Mouse (Mus musculus) common myeloid progenitor, adult 5-6 weeks (primary cell): Measurements from ENCODE around the gene Dhx30. TPM values are rescaled to one million over a fixed set of nuclear protein-coding genes. Genes with fewer than 3 reads are reported as not detected.
"Not testable (repeated sequence)": the region's sequence is repeated elsewhere in the genome, so short reads cannot be mapped to it uniquely, and the experiment has no call there.

ENCODE experiments used
- ATAC-seq: replicated peaks from 2 replicates; pipeline ENCODE4 v1.8.0; 2016; ENCODE audit warnings: low read depth, mild to moderate bottlenecking, moderate TSS enrichment, inconsistent platforms; ENCODE audit not compliant: poor library complexity, severe bottlenecking
- total RNA-seq: library from RNA; stranded (forward); fragments of 200-1000, 187-1606 nt; gene quantifications from 2 replicates; pipeline ENCODE4 v1.2.3, GENCODE M21; 2017

Gene Dhx30
- total RNA-seq: 56.8 and 59.2 TPM in 2 replicates

DNA sequence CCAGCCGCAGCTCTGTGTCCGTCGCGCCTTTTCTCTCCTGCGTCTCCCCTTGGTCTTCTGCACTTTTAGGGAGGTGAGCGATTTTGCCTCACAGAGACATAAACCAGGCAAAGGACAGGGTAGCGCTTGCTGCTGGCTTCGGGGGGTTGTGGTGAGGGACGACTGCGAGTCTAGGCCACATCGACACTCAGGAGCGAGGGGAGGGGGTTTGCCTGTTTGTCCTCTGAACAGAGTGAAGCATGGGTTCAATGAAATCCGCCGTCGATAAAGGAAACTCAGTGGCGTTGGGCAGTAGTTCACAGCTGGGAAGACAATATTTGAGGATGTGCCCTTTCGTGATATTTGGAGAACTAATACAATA is at the start of gene Dhx30:
Dhx30 (minus strand) TSS at position 52 of the 361 bp plus-strand sequence.
- no peak for ATAC-seq

DNA sequence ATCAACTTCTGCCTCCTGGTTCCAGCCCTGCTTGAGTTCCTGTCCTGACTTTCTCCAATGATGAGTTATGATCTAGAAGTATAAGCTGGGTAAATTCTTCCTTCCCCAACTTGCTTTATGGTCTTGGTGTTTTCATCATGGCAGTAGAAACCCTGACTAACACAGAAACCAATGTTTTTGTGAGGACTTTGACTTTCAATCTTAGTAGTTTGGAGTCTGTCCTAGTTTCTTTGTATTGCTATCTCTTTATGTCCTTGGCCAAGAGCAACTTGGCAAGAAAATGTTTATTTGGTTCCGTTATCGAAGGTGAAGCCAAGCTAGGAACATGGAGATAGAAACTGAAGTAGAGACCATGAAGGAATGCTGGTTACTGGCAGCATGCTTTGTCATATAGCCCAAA is 45.4 kb upstream of the Dhx30 start:
- ATAC-seq: no peak

DNA sequence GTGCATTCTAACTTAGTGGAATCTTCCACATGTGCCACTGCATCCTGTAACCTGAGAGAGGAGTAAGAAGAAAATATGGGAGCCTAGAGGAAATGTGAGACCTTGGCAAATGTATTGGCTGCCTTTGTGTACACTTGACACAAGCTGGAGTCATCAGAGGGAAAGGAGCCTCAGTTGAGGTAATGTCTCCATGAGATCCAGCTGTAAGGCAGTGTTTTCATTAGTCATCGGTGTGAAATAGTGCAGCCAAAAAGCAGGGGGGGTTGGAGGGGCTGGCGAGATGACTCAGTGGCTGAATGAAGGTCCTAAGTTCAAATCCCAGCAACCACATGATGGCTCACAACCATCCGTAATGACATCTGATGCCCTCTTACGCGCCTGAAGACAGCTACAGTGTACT is 44.8 kb upstream of the Dhx30 start:
- no peak for ATAC-seq

DNA sequence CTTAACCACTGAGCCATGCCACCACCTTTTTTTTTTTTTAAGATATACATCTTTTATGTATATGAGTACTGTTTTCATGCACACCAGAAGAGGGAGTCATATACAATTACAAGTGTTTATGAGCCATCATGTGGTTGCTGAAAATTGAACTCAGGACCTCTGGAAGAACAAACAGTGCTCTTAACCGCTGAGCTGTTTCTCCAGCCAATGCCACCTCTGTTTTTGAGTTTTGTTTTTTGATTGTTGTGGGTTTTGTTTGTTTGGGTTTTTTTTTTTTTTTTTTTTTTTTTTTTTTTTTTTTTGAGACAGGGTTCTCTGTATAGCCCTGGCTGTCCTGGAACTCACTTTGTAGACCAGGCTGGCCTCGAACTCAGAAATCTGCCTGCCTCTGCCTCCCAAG is 42.9 kb upstream of the Dhx30 start:
- ATAC-seq: not testable (repeated sequence)

DNA sequence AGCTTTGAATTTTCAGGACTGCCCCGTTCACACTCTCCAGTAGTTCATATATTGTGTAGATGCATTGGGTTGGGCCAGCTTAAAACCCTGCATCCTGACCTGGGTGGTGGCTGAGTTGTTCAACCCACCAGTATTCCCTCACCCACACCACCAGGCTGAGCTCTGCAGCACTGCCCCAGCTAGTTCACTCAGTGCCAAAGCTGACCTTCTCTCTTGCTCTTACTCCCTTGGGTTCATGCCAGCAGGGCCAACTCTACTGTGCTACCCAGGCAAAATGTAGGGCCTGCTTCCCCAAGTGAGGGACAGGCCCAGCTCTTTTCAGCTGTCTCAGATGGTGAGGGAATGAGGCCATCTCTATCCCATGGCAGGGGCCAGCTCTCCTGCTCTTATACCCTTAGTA is 41.4 kb upstream of the Dhx30 start:
- ATAC-seq: no peak

DNA sequence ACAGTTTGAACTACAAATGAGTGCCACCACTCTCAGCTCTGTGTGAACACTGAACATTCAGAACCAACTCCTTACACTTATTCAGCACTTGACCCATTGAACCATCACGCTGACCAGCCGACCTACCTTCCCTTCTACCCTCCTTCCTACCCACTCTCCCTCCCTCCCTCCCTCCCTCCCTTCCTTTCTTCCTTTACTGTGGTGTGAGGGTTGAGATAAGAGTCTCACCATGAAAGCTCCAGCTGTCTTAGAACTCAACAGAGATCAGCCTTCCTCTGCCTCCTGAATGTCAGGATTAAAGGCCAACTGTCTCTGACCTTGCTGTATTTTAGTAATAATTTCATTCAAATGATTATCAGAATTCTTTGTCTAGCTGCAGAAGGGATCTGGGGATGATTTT is 31.0 kb upstream of the Dhx30 start:
- ATAC-seq: no peak

DNA sequence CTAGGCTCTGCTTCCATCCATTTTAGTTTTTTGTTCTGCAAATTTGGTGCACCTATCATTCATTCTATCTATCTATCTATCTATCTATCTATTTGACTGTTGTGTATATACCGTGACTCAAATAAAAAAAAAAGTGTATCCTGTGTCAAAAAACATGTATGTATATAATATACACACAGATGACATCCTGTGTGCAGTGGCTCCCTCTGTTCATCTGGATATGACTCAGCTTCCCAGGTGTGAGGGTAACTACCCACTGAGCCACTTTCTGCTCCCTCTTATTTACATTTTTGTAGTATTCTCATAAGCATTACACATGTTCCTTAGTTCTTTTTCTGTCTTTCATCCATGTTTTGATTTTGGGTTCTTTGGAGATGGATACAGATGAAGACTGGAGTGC is 24.5 kb upstream of the Dhx30 start:
- ATAC-seq: no peak

DNA sequence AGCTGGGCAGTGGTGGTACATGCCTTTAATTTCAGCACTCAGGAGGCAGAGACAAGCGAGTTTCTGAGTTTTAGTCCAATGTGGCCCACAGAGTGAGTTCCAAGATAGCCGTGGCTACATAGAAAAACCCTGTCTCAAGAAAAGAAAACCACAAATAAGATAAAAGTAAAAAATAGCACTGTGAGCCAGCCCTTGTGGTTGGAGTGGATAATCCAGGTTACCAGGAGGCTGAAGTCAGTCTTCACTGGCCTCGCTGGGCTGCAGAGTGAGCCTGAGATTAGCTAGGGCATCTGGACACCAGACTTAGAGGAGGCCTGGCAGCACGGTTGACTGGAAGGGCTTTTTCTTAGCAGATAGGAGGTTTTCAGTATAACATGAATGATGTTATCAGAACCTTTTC is 21.5 kb upstream of the Dhx30 start:
- peak; percentile 90 for ATAC-seq

DNA sequence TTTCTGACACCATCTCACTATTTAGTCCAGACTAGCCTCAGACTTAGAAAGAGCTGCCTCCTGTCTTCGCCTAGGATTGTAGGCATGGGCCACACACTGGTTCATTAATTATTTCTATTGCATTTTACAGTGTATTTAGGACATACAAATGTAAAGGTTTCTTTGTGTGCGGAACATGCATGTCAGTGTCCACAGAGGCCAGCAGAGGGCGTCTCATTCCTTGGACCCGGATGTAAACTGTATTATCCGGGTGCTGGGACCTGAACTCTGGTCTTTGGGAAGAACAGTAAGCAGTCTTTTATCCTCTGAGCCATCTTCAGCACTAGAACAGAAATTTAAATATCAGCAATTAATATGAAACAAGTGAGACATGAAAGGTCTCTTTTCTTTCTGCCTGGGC is 16.5 kb upstream of the Dhx30 start:
- no peak for ATAC-seq

DNA sequence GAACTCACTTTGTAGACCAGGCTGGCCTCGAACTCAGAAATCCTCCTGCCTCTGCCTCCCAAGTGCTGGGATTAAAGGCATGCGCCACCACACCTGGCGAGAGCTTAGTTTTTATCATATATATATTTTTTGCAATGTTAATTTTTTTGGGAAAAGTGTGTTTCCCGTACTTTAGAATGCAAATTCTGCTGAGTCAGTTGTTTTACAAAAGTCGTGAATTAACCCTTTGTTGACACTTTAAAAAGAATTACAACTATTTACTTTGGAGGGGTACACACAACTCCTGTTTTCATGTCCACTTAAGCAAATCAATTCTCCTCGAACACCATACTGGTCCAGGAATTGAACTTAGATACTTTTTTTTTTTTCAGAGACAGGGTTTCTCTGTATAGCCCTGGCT is 15.3 kb upstream of the Dhx30 start:
- ATAC-seq: no peak

DNA sequence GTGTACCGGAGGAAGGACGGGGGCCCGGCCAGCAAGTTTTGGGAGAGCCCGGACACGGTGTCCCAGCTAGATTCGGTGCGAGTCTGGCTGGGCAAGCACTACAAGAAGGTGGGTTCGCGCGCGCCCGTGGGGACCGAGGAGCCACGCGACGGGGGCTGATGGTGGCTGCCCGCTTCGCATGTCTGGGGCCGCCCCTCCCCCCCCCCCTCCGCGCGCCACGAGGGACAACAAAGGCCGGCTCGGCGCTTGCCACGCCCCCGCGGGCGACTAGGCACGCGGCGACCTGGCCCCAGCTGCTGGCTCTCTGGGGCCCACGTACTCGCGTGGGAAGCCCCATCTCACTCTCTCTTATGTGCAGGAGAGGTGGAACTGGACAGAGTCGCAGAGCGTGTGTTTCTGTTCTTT is 14.6 kb upstream of the Dhx30 start:
- peak; percentile 20; the same call in 1 of the 2 replicates for ATAC-seq

DNA sequence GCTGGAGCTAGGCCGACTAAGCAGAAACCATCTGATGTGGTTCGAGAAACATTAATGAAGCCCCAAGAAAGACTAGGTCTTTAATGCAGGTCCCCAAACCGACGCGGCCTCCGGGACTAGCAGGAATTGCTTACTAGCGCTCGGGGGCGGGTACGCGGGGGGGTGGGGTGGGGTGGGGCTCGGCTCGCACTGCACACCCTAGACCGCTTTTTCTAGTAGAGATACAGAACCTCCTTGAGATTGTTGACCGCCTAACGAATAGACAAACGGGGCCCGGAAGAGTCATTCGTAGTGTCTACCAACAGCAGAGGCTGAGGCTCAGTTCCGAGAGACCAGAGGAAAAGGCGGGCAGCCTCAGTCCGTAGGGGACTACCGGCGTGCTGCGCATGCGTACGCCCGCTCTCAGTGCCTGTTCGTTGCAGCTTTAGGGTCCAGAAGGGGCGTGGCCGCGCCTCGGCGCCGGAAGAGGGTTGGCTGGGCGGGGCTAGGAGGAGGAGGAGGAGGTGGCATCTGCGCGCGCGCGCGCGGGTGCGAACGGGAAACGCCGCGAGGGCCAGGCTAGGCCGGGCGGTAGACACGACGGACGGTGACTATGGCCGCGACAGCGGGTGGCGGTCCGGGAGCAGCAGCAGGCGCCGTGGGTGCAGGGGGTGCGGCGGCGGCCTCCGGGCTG is 14.0 kb upstream of the Dhx30 start:
- peak; percentile 98 for ATAC-seq

DNA sequence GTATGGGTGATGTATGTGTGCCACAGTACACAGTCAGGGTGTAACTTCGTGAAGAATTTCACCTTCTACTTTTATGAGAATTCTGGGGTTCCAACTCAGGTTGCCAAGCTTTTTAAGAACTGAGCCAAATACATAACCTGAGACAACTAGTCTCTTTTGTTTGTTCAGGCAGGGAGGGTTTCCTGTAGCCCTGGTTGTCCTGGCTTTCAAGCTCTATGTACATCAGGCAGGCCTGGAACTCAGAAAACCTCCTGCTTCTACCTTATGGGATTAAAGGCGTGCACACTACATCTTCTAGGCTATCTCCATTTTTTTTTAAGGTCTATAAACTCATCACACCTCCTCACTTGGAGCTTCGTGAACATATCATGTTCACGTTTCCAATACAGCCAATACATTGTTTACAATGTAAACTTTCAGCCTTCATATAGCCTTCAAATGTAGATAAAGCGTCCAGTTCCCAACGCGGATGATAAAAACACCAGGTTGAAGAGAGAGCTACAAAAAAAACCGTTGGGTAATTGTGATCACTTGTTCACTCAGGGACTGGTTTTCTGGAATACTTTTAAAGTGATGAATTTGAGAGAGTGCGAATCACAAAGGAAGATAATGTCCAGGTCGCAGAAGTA is 13.4 kb upstream of the Dhx30 start:
- no peak for ATAC-seq

DNA sequence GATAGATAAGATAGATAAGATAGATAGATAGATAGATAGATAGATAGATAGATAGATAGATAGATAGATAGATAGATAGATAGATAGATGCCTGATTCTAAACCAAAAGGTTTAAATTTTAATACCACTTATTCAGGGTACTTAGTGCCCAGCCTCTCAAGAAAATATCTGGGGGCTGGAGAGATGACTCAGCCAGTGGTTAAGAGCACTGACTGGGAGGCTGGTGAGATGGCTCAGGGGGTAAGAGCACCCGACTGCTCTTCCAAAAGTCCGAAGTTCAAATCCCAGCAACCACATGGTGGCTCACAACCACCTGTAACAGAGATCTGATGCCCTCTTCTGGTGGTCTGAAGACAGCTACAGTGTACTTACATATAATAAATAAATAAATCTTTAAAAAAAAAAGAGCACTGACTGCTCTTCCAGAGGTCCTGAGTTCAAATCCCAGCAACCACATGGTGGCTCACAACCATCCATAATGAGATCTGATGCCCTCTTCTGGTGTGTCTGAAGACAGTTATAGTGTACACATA is 6.4 kb upstream of the Dhx30 start:
- ATAC-seq: not testable (repeated sequence)

DNA sequence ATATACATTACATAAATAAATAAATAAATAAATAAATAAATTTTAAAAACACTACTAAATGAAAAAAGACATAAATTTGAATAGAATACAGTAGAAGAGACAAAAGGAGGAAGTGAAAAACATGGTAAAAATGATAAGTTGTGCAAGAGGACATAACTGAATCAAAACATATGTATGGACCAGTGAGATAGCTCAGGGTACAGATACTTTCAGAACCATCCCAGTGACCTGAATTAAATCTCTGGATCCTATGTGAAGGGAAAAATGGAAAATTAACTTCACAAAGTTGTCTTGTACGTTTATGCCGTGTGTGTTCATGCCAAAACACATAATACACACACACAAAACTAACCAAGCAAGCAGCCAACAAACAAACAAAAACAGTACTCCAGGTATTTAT is 5.7 kb upstream of the Dhx30 start:
- 0 out of 2 replicates have a peak, but pooled peaks have one; percentile 42 for ATAC-seq

DNA sequence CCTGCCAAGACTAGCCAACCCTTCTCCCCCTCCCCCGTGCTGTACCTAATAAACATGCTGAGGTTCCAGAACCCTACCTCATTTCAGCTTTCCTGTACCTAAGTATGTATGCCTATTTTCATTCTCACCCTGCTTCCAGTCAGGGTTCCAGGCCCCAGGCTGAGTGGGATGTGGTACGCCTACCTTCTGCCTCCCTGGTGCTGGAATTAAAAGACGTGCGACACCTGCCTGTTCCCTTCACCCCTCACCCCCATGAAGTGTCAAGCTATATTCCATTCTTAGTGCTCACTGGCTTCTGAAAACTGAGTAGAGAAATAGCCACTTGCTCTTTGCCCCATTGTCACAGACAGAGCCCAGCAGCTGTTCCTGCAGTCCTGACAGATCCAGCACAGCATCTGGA is 3.8 kb upstream of the Dhx30 start:
- no peak for ATAC-seq

DNA sequence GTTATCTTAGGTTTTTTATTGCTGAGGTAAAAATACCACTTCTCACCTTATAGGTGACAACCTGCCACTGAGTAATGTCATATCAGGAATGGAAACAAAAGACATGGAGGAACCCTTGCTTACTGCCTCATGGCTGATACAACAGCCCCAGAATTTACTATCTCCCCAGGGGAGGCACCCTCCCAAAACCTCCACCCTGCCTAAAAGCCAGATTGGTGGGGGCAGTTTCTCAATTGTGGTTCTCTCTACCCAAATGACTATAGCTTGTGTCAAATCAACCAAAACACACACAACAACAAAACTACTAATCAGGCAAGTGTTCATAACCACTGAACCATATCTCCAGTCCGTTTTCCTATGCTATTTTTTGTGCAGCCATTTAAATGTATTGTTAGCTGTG is 619 bp upstream of the Dhx30 start:
- no peak for ATAC-seq

DNA sequence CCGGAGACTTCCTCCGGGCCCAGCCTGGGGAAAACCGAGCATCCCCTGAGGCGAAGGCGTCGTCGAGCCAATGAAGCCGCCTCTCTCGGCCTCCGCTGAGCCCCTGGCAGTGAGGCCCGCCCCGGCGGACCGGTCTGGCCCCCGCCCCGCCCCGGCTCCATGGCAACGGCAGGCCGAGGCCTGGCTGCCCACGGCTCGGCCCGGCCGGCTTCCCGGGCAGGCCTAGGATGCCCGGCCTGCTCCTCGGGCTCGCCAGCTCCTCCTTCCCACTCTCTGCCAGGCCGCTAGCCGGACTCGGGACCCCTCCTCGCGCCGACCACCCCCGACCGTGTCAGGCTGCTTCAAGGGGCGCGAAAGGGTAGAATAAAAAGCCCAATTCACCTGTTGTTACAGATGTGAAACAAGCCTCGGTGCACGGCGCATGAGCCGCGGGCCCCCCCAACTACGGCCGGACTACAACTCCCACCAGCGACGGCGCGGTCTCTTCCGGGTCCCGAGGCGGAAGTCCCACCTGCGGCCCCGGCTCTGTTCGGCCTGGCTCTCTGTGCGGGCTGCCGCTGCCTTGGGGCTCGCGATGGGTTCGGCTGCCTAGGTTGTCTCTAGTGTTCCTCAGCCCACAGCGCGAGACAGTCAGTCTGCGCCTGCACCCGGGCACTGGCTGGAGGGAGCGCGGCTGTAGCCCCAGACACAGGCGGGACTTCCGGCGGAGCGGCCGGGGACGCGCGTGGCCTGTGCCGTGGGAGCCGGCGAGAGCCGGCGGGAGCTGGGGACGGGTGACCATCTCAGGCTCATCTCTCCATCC is 452 bp downstream of the Dhx30 start, which contains the start of gene Smarcc1:
Smarcc1 (plus strand) TSS at position 732 of the 802 bp plus-strand sequence.
- ATAC-seq: peak; percentile 91

DNA sequence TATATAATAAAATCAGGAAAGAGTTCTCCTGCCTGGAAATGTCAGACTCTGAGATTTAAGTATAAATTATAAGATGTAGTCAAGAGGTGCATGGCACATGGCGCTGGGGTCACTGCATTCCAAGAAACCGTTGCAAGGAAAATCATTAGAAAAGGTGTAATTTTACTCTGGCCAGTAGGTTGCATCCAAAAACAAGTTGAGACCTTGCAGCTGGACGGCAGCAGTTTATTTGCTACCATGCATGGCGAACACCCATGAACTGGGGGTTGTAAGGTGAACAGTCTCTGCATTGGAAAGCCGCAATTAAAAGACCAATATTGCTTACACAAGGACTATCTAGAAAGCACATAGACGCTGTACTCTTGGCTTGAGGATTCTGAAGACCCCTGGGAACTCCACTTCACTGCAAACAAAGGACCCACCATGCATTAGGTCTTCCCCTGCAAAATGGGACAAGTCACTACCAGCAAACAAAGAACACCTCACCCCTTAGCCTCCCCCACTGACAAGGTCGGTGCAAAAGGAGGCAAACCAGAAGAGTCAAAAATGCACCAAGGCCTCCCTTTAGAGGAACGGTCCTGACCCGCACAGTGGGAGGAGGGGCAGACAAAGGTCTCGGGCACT is 1.2 kb downstream of the Dhx30 start:
- 0 out of 2 replicates have a peak, but pooled peaks have one; percentile 6 for ATAC-seq
